Mouse (Mus musculus): ENCODE measurements around the gene Ly6g6f. TPM values are rescaled to one million over a fixed set of nuclear protein-coding genes. Genes with fewer than 3 reads are reported as not detected.

The Ly6g6f gene
- polyA plus RNA-seq, 1 experiment, result 1.2 TPM

DNA sequence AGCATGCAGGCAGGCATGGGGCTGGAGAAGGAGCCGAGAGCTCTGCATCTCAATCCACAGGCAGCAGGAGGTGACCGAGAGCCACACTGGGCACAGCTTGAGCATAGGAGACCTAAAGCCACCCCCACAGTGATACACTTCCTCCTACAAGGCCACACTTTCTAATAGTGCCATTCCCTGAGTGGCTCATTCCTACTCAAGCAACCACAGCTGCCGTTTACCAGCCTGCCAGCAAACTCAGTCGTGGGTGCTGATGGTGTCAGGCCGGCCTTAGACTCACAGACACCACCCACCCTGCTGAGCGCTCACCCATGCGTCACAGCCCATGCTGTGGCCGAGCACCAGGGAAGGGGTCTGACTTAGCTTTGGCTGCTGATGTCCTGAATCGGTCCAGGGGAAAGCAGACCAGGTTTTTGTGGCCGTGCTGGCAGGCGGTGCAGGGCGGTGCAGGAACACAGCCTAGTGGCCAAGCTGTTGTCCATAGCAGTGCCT lies 11.8 kb upstream of the Ly6g6f start:
- Histone ChIP-seq H3K4me1 (ENCODE audit: control insufficient read depth, insufficient read depth, low read length) (no peaks in the 10 kb centered on the region), H3K4me3 (ENCODE audit: control insufficient read depth, low read depth, low read length) (no peak overlapping the region), H3K27me3 (ENCODE audit: control insufficient read depth, insufficient read depth, low read length) (no peaks in the 10 kb centered on the region), H3K27ac (ENCODE audit: control insufficient read depth, insufficient read depth, low read depth, low read length) (no peak overlapping the region), H3K36me3 (ENCODE audit: control insufficient read depth, insufficient read depth, low read length) (no peaks in the 10 kb centered on the region; the same call in none of the 2 replicates)
- TF ChIP-seq CTCF (IDR thresholded peaks at IDR 0.05; ENCODE audit: control insufficient read depth, insufficient read depth, insufficient replicate concordance, low read depth, low read length) (no peak), POLR2A (IDR thresholded peaks at IDR 0.05; ENCODE audit: control insufficient read depth, low read depth, low read length) (no peak)

DNA sequence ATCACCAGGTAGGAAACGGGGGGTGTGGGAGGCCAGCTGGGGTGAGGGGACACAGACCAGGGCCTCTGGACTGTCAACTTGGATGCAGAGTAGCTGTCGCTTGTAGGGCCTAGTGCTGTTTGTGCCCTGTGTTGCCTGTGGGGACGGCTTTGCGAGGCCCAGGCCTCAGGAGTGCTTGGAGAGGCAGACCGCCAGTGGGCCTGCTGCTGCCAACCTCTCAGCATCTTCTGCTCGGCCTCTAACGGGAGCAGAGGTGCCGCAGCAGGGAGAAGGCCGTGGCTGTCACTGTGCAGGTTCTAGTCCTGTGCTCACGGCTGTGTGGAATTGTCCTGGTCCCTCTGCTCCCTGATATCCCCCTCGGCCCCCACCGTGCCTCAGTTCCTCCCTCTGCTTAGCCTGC lies 11.2 kb upstream of the Ly6g6f start:
- H3K4me3 ChIP-seq (ENCODE audit: control insufficient read depth, low read depth, low read length), result no peak overlapping the region
- no peaks in the 10 kb centered on the region for H3K27me3 ChIP-seq (ENCODE audit: control insufficient read depth, insufficient read depth, low read length)
- no peaks in the 10 kb centered on the region for H3K4me1 ChIP-seq (ENCODE audit: control insufficient read depth, insufficient read depth, low read length)
- no peak for TF ChIP-seq CTCF (IDR thresholded peaks at IDR 0.05; ENCODE audit: control insufficient read depth, insufficient read depth, insufficient replicate concordance, low read depth, low read length)
- H3K36me3 ChIP-seq (ENCODE audit: control insufficient read depth, insufficient read depth, low read length), result no peaks in the 10 kb centered on the region; the same call in none of the 2 replicates
- H3K27ac ChIP-seq (ENCODE audit: control insufficient read depth, insufficient read depth, low read depth, low read length), result no peak overlapping the region

DNA sequence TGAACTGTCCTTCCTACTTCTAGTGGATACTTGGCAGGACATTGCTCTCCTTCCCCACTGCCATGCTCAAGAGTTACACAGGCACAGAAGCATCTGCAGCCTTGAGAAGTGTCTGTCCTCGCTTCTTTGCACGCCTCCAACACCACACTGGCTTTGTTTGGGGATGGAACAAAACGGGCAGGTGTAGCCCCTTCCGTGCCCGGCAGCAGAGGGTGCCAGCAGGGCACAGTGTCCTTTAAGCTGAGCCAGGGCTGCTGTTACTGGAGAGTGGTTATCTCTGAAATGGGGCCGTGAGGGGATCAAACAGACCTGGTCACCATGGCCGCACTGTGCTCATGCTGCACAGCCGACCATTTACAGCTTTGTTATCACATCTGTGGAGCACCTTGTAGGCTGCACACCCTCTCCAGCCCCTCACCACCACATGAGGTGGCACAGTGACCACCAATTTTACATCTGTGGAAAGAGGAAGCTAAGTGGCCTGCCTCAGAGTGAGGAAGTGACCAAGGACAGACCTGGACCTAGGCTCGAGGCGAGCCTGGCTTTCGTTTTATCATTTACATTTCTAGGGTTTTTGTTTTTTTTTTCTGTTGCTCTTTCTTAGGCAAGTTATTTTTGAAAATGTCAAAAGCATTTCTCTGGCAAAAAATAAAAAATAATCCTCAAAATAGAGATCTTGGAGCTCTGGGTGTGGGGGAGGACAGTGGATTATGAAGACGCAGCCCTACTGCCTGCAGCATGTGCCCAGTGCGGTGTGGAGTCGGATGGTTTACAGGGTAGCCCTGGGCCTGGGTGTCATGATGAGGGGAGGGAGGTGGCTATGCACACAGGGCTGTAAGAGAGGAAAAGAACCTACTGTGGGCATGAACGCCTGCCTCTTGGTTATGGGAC lies 9.3 kb upstream of the Ly6g6f start:
- Histone ChIP-seq H3K4me1 (ENCODE audit: control insufficient read depth, insufficient read depth, low read length) (peaks cover 5% of the 10 kb centered on the region; the same call in 1 of the 2 replicates), H3K27ac (ENCODE audit: control insufficient read depth, insufficient read depth, low read depth, low read length) (no peak overlapping the region), H3K27me3 (ENCODE audit: control insufficient read depth, insufficient read depth, low read length) (no peaks in the 10 kb centered on the region), H3K36me3 (ENCODE audit: control insufficient read depth, insufficient read depth, low read length) (no peaks in the 10 kb centered on the region; the same call in none of the 2 replicates), H3K4me3 (ENCODE audit: control insufficient read depth, low read depth, low read length) (no peak overlapping the region)
- TF ChIP-seq POLR2A (IDR thresholded peaks at IDR 0.05; ENCODE audit: control insufficient read depth, low read depth, low read length) (no peak), CTCF (IDR thresholded peaks at IDR 0.05; ENCODE audit: control insufficient read depth, insufficient read depth, insufficient replicate concordance, low read depth, low read length) (no peak)

DNA sequence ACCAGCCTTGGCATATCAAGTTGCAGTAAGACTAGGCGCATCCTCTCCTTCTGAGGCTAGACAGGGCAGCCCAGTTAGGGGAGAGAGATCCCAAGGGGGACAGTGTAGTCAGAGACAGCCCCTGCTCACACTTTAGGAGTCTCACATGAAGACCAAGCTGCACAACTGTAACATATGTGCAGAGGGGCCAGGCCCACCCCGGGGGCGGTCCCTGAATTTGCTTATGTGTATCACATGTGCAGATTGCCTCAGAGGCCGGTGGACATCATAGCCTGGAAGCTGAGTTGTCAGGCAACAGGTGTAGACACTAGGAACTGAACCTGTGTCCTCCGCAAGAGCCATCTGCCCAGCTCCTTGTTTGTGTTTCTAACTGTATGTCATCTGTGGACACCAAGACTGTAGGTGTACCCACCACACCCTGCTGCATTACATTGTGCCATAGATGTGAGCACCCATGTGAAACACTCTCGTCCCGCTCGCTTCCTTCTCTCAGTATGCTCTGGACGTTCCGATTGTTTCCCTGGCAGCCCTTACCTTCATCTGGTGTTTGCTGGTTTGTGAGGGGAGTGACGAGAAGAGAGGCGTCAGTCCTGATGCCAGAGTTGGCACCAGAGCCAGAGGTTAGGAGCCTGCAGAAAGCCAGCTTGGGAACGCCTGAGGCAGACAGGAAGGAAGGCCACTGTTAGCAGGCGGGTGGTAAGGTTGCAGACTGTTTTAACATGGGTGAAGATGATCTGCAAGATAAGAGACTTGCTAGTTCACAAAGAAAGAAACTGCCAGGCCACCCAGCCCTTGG lies 7.2 kb upstream of the Ly6g6f start:
- no peak overlapping the region for H3K27ac ChIP-seq (ENCODE audit: control insufficient read depth, insufficient read depth, low read depth, low read length)
- no peaks in the 10 kb centered on the region; the same call in none of the 2 replicates for H3K36me3 ChIP-seq (ENCODE audit: control insufficient read depth, insufficient read depth, low read length)
- no peak for TF ChIP-seq CTCF (IDR thresholded peaks at IDR 0.05; ENCODE audit: control insufficient read depth, insufficient read depth, insufficient replicate concordance, low read depth, low read length)
- no peak for TF ChIP-seq POLR2A (IDR thresholded peaks at IDR 0.05; ENCODE audit: control insufficient read depth, low read depth, low read length)
- no peak overlapping the region for H3K4me3 ChIP-seq (ENCODE audit: control insufficient read depth, low read depth, low read length)
- peaks cover 5% of the 10 kb centered on the region; the same call in 1 of the 2 replicates for H3K4me1 ChIP-seq (ENCODE audit: control insufficient read depth, insufficient read depth, low read length)
- H3K27me3 ChIP-seq (ENCODE audit: control insufficient read depth, insufficient read depth, low read length), result no peaks in the 10 kb centered on the region

DNA sequence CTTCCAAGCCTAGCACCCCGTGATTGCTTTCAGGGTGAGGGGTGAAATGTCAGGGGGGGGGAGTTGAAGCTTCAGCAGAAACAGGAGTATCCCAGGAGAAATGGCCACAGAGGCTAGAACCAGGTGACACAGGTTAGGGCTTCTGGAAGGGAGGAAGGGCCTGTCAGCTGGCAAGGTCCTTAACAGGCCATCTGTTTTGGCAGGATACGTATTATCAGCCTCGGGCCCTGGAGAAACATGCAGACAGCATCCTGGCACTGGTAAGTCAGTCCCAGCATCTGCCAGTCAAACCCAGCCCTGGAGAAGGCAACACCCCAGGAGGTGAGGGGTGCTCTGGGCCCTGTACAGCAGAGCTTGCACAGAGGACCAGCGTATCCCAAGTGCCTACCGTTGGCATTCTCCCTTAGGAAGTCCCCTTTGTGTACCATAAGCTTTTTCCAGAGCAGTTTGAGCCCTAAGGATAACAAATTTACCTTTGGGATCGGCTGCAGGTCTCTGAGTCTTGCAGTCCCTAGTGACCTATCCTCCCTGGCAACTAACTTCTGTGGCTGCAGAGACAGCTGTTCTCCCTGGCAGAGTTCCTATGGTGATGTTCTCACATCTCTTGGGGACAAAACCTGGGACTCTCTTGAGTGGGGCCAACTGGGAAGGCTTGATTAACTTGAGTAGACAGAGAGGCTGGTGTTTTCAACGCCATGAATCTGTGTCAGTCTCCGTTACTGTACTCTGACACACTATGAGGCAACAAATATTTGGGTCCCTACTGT lies 4.9 kb upstream of the Ly6g6f start:
- no peak for TF ChIP-seq POLR2A (IDR thresholded peaks at IDR 0.05; ENCODE audit: control insufficient read depth, low read depth, low read length)
- TF ChIP-seq CTCF (IDR thresholded peaks at IDR 0.05; ENCODE audit: control insufficient read depth, insufficient read depth, insufficient replicate concordance, low read depth, low read length), result no peak
- Histone ChIP-seq H3K27me3 (ENCODE audit: control insufficient read depth, insufficient read depth, low read length) (no peaks in the 10 kb centered on the region), H3K36me3 (ENCODE audit: control insufficient read depth, insufficient read depth, low read length) (no peaks in the 10 kb centered on the region; the same call in 1 of the 2 replicates), H3K4me1 (ENCODE audit: control insufficient read depth, insufficient read depth, low read length) (peaks cover 5% of the 10 kb centered on the region; the same call in 1 of the 2 replicates), H3K27ac (ENCODE audit: control insufficient read depth, insufficient read depth, low read depth, low read length) (no peak overlapping the region), H3K4me3 (ENCODE audit: control insufficient read depth, low read depth, low read length) (no peak overlapping the region)

DNA sequence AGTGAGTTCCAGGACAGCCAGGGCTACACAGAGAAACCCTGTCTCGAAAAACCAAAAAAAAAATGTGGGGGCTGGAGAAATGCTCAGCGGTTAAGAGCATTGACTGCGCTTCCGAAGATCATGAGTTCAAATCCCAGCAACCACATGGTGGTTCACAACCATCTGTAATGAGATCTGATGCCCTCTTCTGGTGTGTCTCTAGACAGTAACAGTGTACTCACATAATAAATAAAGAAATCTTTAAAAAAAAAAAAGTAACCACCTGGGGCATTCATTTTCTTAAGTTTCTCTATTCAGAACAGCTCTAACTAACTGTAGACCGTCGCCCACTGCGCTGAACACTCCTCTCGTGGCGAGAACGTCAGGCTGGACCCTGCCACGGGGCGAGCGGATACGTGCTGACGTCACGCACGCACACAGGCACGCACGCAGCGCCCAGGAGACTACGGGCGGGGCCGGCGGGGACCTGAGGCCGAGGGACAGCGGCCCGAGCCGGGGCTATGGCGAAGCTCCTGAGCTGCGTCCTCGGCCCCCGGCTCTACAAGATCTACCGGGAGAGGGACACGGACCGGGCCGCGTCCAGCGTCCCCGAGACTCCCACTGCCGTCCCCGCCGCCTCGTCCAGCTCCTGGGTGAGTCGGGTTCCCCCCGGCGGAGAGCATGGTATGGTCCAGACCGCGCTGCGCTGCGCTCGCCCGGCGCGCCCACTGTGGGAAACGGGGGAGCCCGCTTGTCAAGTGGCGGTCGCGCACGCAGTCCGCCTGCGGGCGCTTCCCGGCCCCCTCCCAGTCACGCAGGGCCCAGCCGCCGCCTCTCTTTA lies 3.6 kb upstream of the Ly6g6f start, which contains the start of gene Abhd16a:
Gene Abhd16a (plus strand): TSS at position 439 of the 820 bp plus-strand sequence.
- Histone ChIP-seq H3K27me3 (ENCODE audit: control insufficient read depth, insufficient read depth, low read length) (no peaks in the 10 kb centered on the region), H3K4me3 (ENCODE audit: control insufficient read depth, low read depth, low read length) (peak within 1 kb of the TSS; percentile 90), H3K27ac (ENCODE audit: control insufficient read depth, insufficient read depth, low read depth, low read length) (peak within 1 kb of the TSS; percentile 92), H3K36me3 (ENCODE audit: control insufficient read depth, insufficient read depth, low read length) (no peaks in the 10 kb centered on the region; the same call in 1 of the 2 replicates), H3K4me1 (ENCODE audit: control insufficient read depth, insufficient read depth, low read length) (peaks cover 5% of the 10 kb centered on the region; the same call in 1 of the 2 replicates)
- peak; percentile 90 for TF ChIP-seq POLR2A (IDR thresholded peaks at IDR 0.05; ENCODE audit: control insufficient read depth, low read depth, low read length)
- no peak for TF ChIP-seq CTCF (IDR thresholded peaks at IDR 0.05; ENCODE audit: control insufficient read depth, insufficient read depth, insufficient replicate concordance, low read depth, low read length)

Data from testis, adult 2 months (tissue).